Mouse (Mus musculus) layer of hippocampus, adult 18-20 months (tissue): ENCODE results near the gene Zbtb4. TPM values are rescaled to one million over a fixed set of nuclear protein-coding genes. Genes with fewer than 3 reads are reported as not detected.
A peak's percentile ranks its signal among the peaks of the same experiment; 100 is the strongest.

Experiments used
- DNase-seq, 2 experiments: peaks; one replicate each; pipeline ENCODE4 v3.0.0; 2022; ENCODE audit warnings: low spot score in 2 of 2
- total RNA-seq, 2 experiments: library from RNA; stranded (reverse); gene quantifications; 2 replicates each; pipeline ENCODE4 v1.2.3; 2021

Gene Zbtb4
- total RNA-seq, 2 experiments from 2014 or later = 147 to 152 TPM

DNA sequence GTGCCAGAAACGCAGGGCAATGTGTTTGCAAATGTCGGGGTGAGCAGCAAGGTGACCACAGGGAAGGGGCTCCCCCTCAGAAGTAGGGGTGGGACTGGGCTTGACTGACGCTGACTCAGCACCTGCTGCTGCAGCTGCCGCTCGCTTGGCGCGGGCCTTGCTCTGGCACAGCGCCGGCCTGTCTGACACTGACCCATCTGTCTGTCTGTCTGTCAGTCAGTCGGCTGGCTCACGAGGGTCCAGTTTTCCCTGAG lies 34.4 kb downstream of the Zbtb4 start:
- DNase-seq = no peak

DNA sequence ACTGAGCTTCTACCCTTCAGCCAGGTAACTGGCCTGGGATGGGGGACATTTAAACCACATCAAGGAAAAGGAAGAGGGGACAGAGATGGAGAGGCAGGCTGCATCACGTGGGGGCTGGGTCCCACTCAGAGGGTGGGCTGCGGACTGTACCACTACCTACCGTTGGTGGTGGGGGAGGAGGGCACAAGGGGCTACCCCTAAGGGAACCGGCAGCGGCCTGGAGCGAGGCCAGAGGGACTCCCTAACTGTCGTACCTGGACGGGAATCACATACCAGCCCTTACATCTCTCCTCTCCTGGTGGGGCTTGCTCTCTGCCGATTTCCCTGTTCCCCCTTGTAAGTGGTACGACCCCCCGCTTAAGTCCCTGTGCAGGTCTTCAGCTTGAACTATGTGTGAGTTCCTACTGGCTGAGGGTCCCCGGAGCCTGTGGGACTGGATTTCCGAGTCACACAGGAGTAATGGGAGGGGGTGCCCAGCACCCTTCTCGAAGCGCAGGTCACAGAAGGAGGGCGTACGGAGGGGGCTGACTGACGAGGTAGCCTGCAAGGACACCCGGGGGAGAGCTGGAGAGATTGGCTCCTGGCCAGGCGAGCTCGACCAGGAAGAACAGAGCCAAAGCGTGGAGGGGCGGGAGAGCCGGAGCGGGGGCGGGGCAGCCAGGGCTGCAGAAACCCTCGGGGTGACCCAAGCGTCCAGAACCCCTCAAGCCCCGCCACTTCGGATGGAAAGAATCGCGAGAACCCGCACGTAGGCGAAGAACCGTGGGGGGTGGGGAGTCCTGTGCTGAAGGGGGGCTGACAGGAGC lies 34.9 kb downstream of the Zbtb4 start:
- DNase-seq = no peak

DNA sequence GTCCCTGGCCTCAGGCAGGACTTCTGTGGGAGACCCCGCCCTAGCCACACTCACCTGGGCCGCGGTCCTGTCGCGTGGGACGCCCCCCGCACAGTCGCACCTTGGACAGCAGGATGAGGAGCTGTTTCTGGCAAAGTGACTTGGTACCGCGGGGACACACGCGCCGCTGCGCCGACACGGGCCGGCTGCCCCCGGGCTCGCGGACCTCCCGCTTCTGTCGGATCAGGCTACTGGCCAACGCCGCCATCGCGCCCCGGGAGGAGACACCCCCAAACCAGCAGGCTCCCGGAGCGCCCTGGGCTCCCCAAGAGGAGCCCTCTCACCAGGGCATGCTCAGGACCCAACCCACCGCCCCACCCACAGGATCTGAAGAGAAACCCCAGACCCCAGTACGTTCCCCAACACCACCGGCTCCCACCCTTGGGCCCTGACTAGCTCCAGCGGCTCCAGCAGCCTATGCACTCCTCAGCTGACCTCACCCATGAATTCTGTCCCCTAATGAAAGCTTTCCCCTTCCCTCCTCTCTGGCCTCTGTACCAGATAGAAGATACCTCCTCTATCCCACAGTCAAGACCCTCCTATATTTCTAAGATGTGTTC lies 35.8 kb downstream of the Zbtb4 start, which contains the start of gene Fgf11:
TSS of gene Fgf11 (minus strand) at position 479 of the 599 bp plus-strand sequence.
- no peak for DNase-seq

DNA sequence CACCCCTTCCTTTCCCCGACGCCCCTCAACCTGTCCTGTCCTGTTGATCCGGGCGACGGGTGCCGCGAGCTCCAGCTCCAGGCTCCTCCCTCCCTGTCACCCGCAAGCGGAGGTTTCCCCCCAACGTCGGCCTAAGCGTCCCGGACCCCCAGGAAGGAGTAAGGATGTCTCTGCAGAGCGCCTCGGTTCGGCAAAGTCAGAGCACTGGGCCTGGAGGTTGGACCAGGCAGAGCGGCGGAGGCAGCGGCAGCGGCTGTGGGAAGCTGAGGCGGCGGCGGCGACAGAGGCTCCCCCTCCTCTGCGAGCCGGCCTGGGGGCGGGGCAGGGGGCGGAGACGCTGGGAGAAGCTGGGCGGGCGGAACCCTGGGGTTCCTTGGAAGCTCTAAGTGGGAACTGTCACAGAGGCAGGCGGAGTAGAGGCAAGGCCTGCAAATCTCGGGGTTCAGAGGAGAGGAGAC lies 37.0 kb downstream of the Zbtb4 start:
- DNase-seq = peak; percentile 75 to 80

DNA sequence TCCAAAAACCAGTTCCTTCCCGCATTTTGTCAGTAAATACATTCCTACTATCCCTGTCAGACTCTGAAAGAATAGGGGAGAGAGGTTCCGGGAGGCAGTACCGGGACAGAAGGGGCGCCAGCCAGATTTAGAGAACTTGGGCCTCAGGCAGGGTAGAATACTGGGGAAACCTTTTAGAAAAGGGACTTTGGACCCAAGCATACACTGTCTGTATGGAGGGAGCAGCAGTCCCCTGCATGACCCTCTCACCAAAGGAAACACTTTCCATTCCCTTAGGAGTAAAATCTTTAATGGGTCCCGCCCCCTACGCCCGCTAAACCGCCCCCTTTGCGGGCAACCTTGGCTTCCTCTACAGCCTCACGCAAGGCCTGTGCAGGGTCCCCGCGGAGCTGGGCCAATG lies 37.6 kb downstream of the Zbtb4 start:
- no peak for DNase-seq

DNA sequence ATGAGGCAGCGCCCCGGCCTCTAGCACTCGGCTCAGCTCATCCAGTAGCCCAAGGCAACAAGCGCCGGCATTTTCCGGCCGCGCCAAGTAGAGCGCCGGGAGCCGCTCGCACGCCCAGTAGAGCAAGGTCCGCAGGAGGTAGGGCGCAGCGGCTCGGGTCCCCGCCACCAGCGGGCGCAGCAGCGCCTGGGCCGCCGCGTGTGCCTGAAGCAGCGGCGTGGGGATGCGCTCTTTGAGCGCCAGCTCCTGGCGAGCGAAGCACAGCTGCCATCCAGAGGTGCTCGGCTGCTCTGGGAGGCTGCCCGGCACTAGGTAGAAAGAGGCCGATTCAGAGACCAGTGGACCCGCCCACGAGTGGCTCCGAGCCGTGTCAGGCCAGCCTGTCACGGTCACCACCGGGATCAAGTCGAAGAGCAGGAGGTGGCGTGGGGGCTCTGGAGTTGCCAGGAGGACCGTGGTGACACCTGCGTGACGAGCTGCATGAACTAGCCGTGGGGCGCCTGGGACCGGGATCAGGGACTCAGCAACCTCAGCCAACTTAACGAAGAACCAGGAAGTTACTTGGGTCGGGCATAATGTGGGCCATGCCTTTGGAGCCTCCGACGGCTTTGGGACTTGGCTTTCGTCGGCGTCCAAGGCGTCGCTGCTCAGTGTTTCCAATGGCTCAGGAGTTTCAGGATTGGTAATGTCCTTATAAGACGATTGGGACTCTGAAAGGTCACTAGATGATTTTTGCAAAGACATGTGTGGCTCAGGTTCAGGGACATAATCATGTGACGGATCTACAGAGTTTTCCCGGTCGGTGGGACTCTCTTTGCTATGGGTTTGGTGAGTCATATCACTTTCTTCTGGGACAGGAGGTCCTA lies 38.3 kb downstream of the Zbtb4 start:
- DNase-seq = peak; percentile 48 to 66

DNA sequence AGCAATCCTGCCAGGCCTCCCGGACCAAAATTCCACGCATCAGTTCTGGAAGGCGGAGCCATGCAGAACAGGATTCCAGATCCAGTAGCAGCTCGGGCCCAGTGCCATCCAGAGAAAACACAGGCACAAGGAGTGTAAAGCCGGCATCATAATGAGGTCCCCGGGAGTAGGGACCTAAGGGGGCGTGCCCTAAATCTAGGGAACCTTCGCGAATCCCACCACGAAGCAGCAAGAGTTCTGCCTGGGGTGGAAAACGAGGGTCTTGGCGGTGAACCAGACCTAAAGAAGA lies 38.9 kb downstream of the Zbtb4 start:
- DNase-seq = no peak

DNA sequence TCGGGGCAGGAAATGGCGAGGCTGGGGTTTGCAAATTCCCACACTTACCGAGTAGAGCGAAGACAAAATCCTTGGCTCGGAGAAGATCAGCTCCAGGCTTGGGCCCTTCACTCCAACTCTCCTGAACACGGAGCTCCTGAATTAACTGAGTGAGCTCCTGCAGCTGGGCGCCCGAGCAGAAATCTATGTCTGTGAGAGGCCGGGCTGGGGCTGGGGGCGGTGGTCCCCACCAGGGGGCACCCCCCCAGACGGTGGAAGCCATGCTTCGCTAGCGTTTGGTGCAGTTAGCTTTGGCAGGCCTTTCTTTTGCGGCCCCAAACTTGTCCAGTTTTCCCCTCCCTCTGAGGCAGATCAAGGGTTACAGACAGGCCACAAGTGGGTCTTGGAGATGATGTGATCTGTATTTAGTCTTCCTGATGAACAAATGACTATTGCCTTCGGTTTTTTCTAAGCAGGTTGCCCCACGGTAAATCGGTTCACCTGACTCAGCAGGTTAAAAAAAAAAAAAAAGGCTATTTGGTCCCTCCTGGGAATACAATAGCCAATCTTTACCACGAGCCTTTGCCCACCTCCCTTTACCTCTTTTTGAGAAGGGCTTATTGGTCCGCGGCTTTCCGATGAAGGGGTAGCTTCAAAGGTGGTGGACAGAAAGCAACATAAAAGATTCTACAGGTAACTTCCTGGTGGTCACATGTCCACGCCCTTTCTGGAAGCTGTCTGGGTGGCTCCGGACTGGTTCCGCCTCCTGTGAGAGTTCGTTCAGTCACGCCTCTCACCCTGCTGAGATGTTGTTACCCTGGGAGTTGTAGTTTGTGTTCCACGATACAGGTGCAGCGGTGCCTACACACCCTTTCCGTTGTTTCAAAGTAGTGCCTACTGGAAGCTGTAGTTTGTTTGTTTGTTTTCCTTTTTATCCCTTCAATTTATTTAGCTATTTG lies 39.5 kb downstream of the Zbtb4 start, which contains the start of gene Tmem102:
TSS of gene Tmem102 (minus strand) at position 653 of the 938 bp plus-strand sequence.
- no peak for DNase-seq

DNA sequence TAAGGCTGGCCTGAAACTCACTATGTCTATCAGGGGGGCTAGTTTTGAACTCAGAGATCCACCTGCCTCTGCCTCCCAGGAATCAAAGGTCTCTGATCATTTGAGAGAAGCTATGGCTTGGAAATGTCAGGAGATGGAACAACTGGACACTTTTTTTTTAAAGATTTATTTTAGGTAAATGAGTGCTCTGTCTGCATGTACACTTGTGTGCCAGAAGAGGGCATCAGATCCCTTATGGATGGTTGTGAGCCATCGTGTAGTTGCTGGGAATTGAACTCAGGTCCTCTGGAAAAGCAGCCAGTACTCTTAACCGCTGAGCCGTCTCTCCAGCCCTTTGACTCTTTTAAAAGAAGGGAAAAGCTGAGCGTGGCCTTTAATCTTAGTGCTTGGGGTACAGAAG lies 40.7 kb downstream of the Zbtb4 start:
- no peak for DNase-seq

DNA sequence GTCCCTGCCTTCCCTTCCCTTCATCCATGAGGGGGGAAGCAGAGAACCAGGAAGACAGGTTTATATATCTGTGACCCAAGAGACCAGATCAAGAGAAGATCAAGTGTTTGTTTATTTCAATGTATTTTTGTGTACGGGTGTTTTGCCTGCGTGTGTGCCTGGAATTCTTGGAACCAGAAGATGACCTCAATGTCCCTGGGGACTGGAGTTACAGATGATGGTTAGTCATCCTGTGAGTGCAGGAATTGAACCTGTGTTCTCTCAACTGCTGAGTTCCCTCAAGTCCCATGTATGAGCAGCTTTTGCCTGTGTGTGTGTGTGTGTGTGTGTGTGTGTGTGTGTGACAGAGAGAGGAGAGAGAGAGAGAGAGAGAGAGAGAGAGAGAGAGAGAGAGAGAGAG lies 41.9 kb downstream of the Zbtb4 start:
- no peak for DNase-seq

DNA sequence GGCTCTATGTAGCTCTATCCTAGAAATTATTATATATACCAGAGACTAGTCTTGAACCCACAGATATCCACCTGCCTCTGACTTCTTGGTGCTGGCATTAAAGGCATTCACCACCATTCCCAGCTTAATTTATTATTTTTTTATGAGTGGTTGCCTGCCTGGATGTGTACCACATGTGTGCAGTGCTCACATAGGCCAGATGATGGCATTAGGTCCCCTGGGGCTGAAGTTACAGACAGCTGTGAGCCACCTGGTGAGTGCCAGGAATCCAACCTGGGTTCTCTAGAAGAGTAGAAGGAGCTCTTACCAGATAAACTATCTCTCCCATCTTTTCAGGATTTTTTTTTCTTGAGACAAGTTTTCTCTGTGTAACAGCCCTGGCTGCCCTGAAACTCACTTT lies 44.6 kb downstream of the Zbtb4 start:
- no peak for DNase-seq

DNA sequence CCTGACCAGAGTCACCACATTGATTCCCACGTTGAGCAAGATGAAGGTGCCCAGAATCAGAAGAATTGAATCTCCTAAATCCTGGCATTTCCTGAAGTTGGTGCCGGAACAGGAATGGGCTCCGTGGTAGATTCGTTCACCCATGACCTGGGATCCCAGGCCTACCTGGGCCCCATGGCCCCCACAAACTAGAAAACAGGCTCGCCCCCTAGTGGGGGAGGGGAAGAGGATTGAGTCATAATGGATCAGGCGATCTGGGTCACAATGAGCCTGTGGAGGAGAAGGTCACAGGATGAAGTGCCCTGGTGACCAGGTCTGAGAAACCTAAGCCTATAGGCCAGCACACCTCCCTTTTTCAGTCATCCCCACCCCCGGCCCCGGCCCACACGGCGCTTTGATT lies 49.4 kb downstream of the Zbtb4 start, which contains the start of gene Gm39566:
TSS of gene Gm39566 (minus strand) at position 144 of the 400 bp plus-strand sequence.
- DNase-seq = no peak

DNA sequence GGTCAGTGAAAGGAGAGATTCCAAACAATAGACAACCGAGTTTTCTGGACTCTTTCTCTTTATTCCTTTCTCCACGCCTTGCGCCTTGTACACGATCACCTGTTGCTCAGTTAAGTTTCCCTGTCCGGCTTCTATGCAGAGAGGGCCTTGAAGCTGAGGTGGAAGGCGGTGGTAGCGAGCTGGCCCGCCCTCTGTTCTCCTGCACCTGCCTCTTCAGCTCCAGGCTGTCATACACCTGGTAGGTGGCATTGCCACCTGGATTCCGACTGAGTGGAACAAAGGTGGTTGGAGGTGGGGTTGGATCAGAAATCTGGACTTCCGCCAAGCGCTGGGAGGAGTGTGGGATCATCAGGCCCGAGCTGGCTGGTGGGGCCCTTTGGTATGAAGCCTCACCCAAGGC lies 50.8 kb downstream of the Zbtb4 start:
- no peak for DNase-seq

DNA sequence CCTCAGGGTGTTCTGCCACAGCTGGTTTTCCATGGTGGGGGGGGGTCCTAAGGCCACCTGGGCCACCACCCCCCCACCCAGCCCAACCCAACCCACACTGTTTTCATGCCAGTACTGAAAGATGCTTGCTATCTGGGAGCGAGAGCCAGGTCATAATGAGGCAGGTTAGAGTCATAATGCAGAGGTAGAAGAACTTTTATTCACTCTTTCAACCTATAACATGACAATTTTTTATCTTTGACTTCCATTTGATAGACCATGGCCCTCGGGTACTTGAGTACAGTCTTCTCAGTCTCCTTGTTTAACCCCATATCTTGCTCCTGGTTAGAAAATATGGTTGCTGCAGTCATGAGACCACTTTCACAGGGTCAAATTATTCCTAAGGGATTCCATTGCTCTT lies 52.7 kb downstream of the Zbtb4 start, which contains the start of gene Spem2:
TSS of gene Spem2 (minus strand) at position 101 of the 400 bp plus-strand sequence.
- no peak for DNase-seq

DNA sequence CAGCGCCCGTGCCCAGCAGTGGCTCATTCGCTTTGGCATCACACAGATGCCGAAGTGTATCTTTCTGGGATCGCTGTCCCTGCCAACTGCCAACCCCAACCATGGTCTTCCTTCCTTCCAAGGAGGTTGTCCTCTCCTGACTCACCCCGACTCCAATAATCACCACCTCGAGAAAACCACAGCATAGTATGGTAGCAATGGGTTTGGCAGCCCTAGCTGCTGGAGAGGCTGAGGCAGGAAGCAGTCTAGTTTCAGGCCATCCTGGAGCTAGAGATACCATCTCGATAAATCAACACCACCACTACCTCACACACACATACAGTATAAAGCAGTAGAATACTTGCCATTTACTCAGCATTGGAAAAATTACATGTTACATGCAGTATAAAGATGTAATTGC lies 53.2 kb downstream of the Zbtb4 start:
- DNase-seq = no peak

DNA sequence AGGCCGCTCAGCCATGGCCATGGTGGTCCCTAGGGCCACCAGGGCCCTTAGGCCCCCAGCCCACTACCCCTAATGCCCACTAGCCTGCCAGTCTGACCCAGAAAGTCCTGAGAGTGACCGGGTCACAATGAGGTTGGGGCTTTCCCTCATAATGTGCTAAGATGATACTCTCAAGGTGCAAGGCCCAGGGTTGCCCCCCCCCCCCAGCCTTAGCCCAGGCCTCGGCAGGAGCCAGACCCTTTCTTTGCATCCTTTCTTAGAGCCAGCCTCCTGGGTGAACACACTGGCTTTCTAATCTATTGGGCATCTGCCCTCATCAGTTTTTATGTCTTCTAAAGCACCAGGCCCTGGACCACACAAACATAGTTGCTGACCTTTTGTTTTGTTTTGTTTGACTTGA lies 56.4 kb downstream of the Zbtb4 start, which contains the start of gene Spem1:
TSS of gene Spem1 (minus strand) at position 101 of the 400 bp plus-strand sequence.
- no peak for DNase-seq

DNA sequence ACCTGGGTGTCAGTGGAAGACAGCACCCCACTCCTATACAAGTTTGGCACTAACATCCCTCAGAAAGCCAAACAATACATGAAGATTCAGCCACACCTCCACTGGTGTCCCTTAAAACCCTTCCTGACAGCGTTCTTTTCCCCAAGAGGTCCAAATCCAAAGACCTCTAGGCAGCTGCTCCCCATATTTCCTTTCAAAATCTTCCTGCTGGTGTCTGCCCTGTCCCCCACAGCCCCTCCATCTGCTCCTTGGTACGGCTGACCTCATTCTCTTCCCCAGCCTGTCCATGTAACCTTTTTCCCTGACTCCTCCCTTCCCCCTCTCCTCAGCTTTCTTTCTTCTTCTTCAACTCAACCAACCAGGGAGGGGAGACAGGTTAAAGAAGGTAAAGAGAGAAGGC lies 57.7 kb downstream of the Zbtb4 start:
- no peak for DNase-seq

DNA sequence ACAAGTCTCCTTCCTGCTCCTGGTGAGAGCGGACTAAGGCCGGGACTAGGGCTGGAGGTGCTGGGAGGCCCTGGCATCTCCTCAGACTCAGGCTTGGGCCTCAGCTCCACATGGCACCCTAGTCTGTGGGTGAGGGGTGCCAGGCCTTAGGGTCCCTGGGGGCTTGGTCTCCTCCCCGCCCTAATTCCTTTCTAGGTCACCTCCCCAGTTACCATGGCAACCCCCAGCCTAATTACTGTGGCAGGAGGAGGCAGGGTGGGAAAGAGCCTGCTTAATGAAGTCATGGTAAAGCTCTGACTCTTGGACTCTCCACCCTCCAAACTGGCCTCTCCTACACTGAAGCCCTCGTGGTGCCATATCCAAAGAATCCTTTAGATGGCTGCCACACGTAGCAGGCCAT lies 63.1 kb downstream of the Zbtb4 start:
- no peak for DNase-seq

DNA sequence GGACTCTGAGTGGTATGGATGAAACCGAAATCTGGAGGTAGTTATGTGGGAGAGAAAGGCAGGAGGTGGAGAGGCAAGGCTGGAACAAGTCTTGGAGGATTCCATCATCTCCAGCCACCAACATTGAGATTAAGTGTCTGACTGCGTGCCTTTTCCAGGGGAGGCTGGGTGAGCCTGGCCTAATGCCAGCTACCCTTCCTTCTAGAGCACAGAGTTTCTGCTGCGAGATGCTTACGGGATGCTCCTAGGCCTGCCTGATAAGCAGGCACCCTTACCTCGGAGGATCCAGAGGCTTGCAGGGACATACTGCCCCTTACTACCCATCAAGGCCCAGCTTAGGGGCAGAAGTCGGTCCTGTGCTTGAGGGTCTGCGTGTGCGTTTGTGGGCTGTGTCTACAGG lies 67.8 kb downstream of the Zbtb4 start:
- DNase-seq = no peak
